Mouse (Mus musculus): Measurements from ENCODE around the gene Prkce.

GRCm38 (mm10) chr17:86687021-86687420 is 519.4 kb downstream of the Prkce start:
- TF ChIP-seq POLR2A (IDR thresholded peaks at IDR 0.05; ENCODE audit: borderline replicate concordance, extremely low read depth, insufficient read depth, insufficient read length, poor library complexity, severe bottlenecking) (no peak), CTCF (IDR thresholded peaks at IDR 0.05; ENCODE audit: borderline replicate concordance, extremely low read depth, insufficient read depth, insufficient read length) (no peak)

Measured in brain, embryonic 14.5 days (tissue).